ENCODE assay signal across 11 mouse cellular contexts in genomic region chr16:22564907-22565272, GRCm38 (mm10).
DNase-seq lines count a peak whose midpoint lies in the region; ATAC-seq and TF ChIP-seq lines count a peak whose summit lies in the region.
"Had no signal": no experiment of that assay in that cellular context is flagged by ENCODE, and none has a peak within 500 bp of the region (broad histone marks: within the 10 kb centered on the region; RNA-seq: fewer than 3 reads in every experiment).

No protein-coding gene starts in this region.

- no peak overlapping the region for H3K27ac ChIP-seq in forebrain, embryonic 16.5 days (ENCODE audit: low read length)
- H3K27ac ChIP-seq in forebrain, embryonic 10.5 days, result no peak overlapping the region
- H3K27ac ChIP-seq in heart, embryonic 13.5 days (replicated peaks), result peak overlapping the region; percentile 87
- no peak overlapping the region for H3K27ac ChIP-seq in intestine, embryonic 15.5 days
- no peak overlapping the region for H3K27ac ChIP-seq in intestine, postnatal 0 days (ENCODE audit: low read depth, low read length)
- peak overlapping the region; percentile 91 for H3K27ac ChIP-seq in heart, postnatal 0 days (ENCODE audit: low read depth)
- H3K27ac ChIP-seq: embryonic facial prominence, embryonic 13.5 days; liver, embryonic 15.5 days had no signal

- H3K4me3 ChIP-seq in forebrain, embryonic 16.5 days (replicated peaks; ENCODE audit: low read length), result no peak overlapping the region
- no peak overlapping the region for H3K4me3 ChIP-seq in forebrain, embryonic 10.5 days
- no peak overlapping the region for H3K4me3 ChIP-seq in heart, embryonic 13.5 days
- no peak overlapping the region for H3K4me3 ChIP-seq in intestine, embryonic 15.5 days (replicated peaks)
- no peak overlapping the region for H3K4me3 ChIP-seq in intestine, postnatal 0 days (ENCODE audit: low read depth, low read length)
- H3K4me3 ChIP-seq in heart, postnatal 0 days (ENCODE audit: low read depth, low read length), result no peak overlapping the region
- H3K4me3 ChIP-seq: embryonic facial prominence, embryonic 13.5 days; liver, embryonic 15.5 days had no signal

- TF ChIP-seq CTCF in intestine, postnatal 0 days (IDR thresholded peaks at IDR 0.05; ENCODE audit: low read depth), result no peak
- TF ChIP-seq CTCF in heart, postnatal 0 days (IDR thresholded peaks at IDR 0.05; ENCODE audit: low read depth), result no peak

- no peaks in the 10 kb centered on the region for H3K36me3 ChIP-seq in forebrain, embryonic 16.5 days (ENCODE audit: control insufficient read depth, insufficient read depth)
- H3K36me3 ChIP-seq in forebrain, embryonic 10.5 days (replicated peaks), result no peaks in the 10 kb centered on the region
- no peaks in the 10 kb centered on the region for H3K36me3 ChIP-seq in heart, embryonic 13.5 days
- no peaks in the 10 kb centered on the region for H3K36me3 ChIP-seq in intestine, embryonic 15.5 days
- no peaks in the 10 kb centered on the region; the same call in 1 of the 2 replicates for H3K36me3 ChIP-seq in intestine, postnatal 0 days (ENCODE audit: control insufficient read depth, insufficient read depth)
- H3K36me3 ChIP-seq in heart, postnatal 0 days (replicated peaks; ENCODE audit: control insufficient read depth, insufficient read depth, low read length), result no peaks in the 10 kb centered on the region
- H3K36me3 ChIP-seq: embryonic facial prominence, embryonic 13.5 days; liver, embryonic 15.5 days had no signal

- H3K9me3 ChIP-seq in forebrain, embryonic 16.5 days (ENCODE audit: control insufficient read depth, low read length), result no peaks in the 10 kb centered on the region
- no peaks in the 10 kb centered on the region for H3K9me3 ChIP-seq in forebrain, embryonic 10.5 days
- H3K9me3 ChIP-seq in heart, embryonic 13.5 days, result no peaks in the 10 kb centered on the region
- no peaks in the 10 kb centered on the region for H3K9me3 ChIP-seq in intestine, embryonic 15.5 days
- H3K9me3 ChIP-seq in intestine, postnatal 0 days (ENCODE audit: control insufficient read depth), result no peaks in the 10 kb centered on the region
- no peaks in the 10 kb centered on the region for H3K9me3 ChIP-seq in heart, postnatal 0 days (replicated peaks; ENCODE audit: control insufficient read depth, low read length)
- H3K9me3 ChIP-seq: embryonic facial prominence, embryonic 13.5 days; liver, embryonic 15.5 days had no signal

- no peak overlapping the region for H3K9ac ChIP-seq in forebrain, embryonic 16.5 days (replicated peaks; ENCODE audit: low read depth, low read length)
- H3K9ac ChIP-seq in heart, embryonic 13.5 days, result no peak overlapping the region; the same call in 1 of the 2 replicates
- H3K9ac ChIP-seq in intestine, embryonic 15.5 days, result no peak overlapping the region
- no peak overlapping the region for H3K9ac ChIP-seq in intestine, postnatal 0 days (ENCODE audit: low read depth, low read length)
- H3K9ac ChIP-seq in heart, postnatal 0 days (replicated peaks; ENCODE audit: low read depth, low read length), result no peak overlapping the region
- H3K9ac ChIP-seq: embryonic facial prominence, embryonic 13.5 days; liver, embryonic 15.5 days had no signal

- peak; percentile 36; the same call in 1 of the 2 replicates for ATAC-seq in forebrain, embryonic 16.5 days
- ATAC-seq in heart, embryonic 13.5 days (ENCODE audit: extremely low read depth, insufficient number of reproducible peaks, low FRiP score, low TSS enrichment), result no peak
- 0 out of 2 replicates have a peak, but pooled peaks have one; percentile 15 for ATAC-seq in intestine, embryonic 15.5 days
- no peak for ATAC-seq in intestine, postnatal 0 days
- no peak; the same call in 1 of the 2 replicates for ATAC-seq in heart, postnatal 0 days (ENCODE audit: insufficient read depth, low read depth)

- no peak for TF ChIP-seq EP300 in heart, postnatal 0 days (IDR thresholded peaks at IDR 0.05; ENCODE audit: low read depth)

- no peak for DNase-seq in forebrain, embryonic 10.5 days (ENCODE audit: extremely low spot score, low spot score)
- DNase-seq in heart, postnatal 4 days, result no peak
- no peak for DNase-seq in heart, postnatal 0 days (ENCODE audit: low spot score)
- no peak for DNase-seq in embryo, embryonic 10.5 days (ENCODE audit: low spot score)

- no peaks in the 10 kb centered on the region; the same call in 1 of the 2 replicates for H3K27me3 ChIP-seq in forebrain, embryonic 16.5 days (replicated peaks; ENCODE audit: control insufficient read depth, insufficient read depth, low read length)
- peaks cover 10% of the 10 kb centered on the region; the same call in 1 of the 2 replicates for H3K27me3 ChIP-seq in forebrain, embryonic 10.5 days (ENCODE audit: poor library complexity, severe bottlenecking)
- H3K27me3 ChIP-seq in heart, embryonic 13.5 days (replicated peaks), result no peaks in the 10 kb centered on the region
- no peaks in the 10 kb centered on the region for H3K27me3 ChIP-seq in intestine, embryonic 15.5 days (replicated peaks)
- no peaks in the 10 kb centered on the region for H3K27me3 ChIP-seq in intestine, postnatal 0 days (replicated peaks; ENCODE audit: control insufficient read depth, insufficient read depth, low read length)
- H3K27me3 ChIP-seq in heart, postnatal 0 days (ENCODE audit: control insufficient read depth, insufficient read depth, low read length), result no peaks in the 10 kb centered on the region
- H3K27me3 ChIP-seq: CH12.LX; embryonic facial prominence, embryonic 13.5 days; liver, embryonic 15.5 days had no signal

- no peak overlapping the region for H3K4me2 ChIP-seq in forebrain, embryonic 16.5 days (ENCODE audit: low read length)
- H3K4me2 ChIP-seq in heart, embryonic 13.5 days, result peak overlapping the region; percentile 53
- H3K4me2 ChIP-seq in intestine, embryonic 15.5 days (replicated peaks), result no peak overlapping the region
- no peak overlapping the region for H3K4me2 ChIP-seq in intestine, postnatal 0 days (replicated peaks; ENCODE audit: low read depth)
- no peak overlapping the region for H3K4me2 ChIP-seq in heart, postnatal 0 days (ENCODE audit: low read depth, low read length)
- H3K4me2 ChIP-seq: embryonic facial prominence, embryonic 13.5 days; liver, embryonic 15.5 days had no signal

- 75% methylated on average over 3 of the region's 3 CpGs for WGBS in forebrain, embryonic 16.5 days
- WGBS in forebrain, embryonic 10.5 days, result 86% methylated on average over 3 of the region's 3 CpGs
- WGBS in heart, embryonic 13.5 days, result 48% methylated on average over 3 of the region's 3 CpGs
- WGBS in intestine, embryonic 15.5 days, result 79% methylated on average over 3 of the region's 3 CpGs
- WGBS in intestine, postnatal 0 days, result 58% methylated on average over 3 of the region's 3 CpGs
- WGBS in heart, postnatal 0 days, result 18% methylated on average over 3 of the region's 3 CpGs

- no peaks in the 10 kb centered on the region for H3K4me1 ChIP-seq in forebrain, embryonic 16.5 days (replicated peaks; ENCODE audit: control insufficient read depth, insufficient read depth, low read length)
- H3K4me1 ChIP-seq in forebrain, embryonic 10.5 days, result no peaks in the 10 kb centered on the region
- H3K4me1 ChIP-seq in heart, embryonic 13.5 days, result peaks cover 13% of the 10 kb centered on the region
- no peaks in the 10 kb centered on the region for H3K4me1 ChIP-seq in intestine, embryonic 15.5 days (replicated peaks)
- no peaks in the 10 kb centered on the region for H3K4me1 ChIP-seq in intestine, postnatal 0 days (replicated peaks; ENCODE audit: control insufficient read depth, insufficient read depth, low read length)
- H3K4me1 ChIP-seq in heart, postnatal 0 days (ENCODE audit: control insufficient read depth, insufficient read depth), result no peaks in the 10 kb centered on the region; the same call in 1 of the 2 replicates
- H3K4me1 ChIP-seq: embryonic facial prominence, embryonic 13.5 days; liver, embryonic 15.5 days had no signal

Comparison
In these comparisons a context has a peak if more than half of its experiments do, and no peak if none do; other contexts are left out.
1. ATAC-seq: peak in forebrain, embryonic 16.5 days (single experiment) and intestine, embryonic 15.5 days (single experiment); none in heart, embryonic 13.5 days (single experiment), intestine, postnatal 0 days (single experiment) and heart, postnatal 0 days (single experiment).
2. H3K27ac ChIP-seq: peak in heart, embryonic 13.5 days (single experiment) and heart, postnatal 0 days (single experiment); none in forebrain, embryonic 16.5 days (single experiment), forebrain, embryonic 10.5 days (single experiment), intestine, embryonic 15.5 days (single experiment) and intestine, postnatal 0 days (single experiment).